Mouse (Mus musculus): ENCODE results near the gene 1110025L11Rik.
"Not testable (repeated sequence)": the region's sequence is repeated elsewhere in the genome, so short reads cannot be mapped to it uniquely, and the experiment has no call there.

The 1110025L11Rik gene

DNA sequence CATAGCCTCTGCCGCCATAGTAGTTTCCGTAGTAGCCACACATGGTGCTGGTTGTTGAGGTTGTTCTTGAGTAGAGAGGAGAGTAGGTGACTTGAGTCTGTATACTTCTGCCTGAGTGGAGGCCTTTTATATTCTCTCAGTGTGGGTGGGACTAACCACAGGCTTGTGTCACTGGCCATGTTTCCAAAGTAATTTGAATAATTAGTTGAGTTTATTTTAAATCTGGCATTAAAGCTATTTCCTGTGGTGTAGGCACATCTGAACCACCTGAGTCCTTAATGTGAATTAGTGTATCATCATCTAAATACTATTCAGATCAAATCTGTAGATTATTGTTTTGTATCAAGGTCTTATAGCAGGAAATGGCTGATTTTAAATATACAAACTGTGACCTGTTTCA, at the start of gene 1110025L11Rik:
1110025L11Rik (minus strand) TSS at position 101 of the 400 bp plus-strand sequence.
- not testable (repeated sequence) for DNase-seq

- peak; percentile 38 for DNase-seq
Measured at GRCm38 (mm10) chr16:89071041-89071440, 7.2 kb upstream of the 1110025L11Rik start.

GRCm38 (mm10) chr16:89047783-89048182, 16.0 kb downstream of the 1110025L11Rik start, which contains the start of gene Krtap6-5:
Gene Krtap6-5, minus strand, starts transcription at chr16:89047883.
- no peak for DNase-seq

DNA sequence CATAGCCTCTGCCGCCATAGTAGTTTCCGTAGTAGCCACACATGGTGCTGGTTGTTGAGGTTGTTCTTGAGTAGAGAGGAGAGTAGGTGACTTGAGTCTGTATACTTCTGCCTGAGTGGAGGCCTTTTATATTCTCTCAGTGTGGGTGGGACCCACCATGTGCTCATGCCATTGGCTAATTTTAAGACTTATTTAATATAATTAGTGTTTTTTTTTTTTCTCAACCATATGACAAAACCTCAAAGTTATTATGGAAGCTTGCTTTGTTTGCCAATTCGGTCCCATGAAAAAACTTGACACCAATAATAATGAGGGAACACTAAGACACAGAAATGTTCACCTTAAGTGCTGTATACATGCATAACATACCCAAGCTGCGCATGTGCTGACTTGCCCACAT, 22.4 kb downstream of the 1110025L11Rik start, which contains the start of gene Gm10228:
Gm10228 (minus strand) TSS at position 101 of the 400 bp plus-strand sequence.
- not testable (repeated sequence) for DNase-seq

GRCm38 (mm10) chr16:89031399-89031798, 32.4 kb downstream of the 1110025L11Rik start, which contains the start of gene Krtap6-1:
Gene Krtap6-1, plus strand, starts transcription at chr16:89031699.
- not testable (repeated sequence) for DNase-seq

DNA sequence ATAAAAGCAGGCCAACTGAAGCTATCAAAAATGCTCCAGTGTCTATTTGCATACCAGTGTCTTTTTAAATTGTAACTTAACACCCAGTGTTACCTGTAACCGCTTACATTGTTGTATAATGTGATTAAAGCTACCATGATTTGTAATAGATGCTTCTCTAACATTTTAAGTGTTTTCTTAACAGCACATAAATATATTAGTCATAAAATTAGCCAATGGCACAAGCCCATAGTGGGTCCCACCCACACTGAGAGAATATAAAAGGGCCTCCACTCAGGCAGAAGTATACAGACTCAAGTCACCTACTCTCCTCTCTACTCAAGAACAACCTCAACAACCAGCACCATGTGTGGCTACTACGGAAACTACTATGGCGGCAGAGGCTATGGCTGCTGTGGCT, 48.8 kb downstream of the 1110025L11Rik start, which contains the start of gene Gm10229:
Gm10229 (plus strand) TSS at position 301 of the 400 bp plus-strand sequence.
- not testable (repeated sequence) for DNase-seq

DNA sequence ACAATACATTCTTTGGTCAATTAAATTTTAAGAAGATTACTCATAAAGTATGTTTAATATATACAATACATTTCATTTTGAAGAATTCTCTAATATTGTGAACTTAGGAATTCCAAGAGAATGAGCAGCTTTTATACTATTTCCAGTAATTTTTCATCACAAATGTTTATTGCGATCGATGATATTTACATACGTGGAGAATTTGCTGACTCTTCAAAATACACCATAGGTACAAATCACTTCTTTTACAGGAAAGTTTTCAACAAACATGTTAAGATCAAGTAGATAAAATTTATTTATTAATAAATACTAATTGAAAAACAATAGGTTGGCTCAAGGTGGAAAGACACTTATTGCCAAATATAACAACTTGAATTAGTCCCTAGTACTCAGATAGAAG, 49.8 kb downstream of the 1110025L11Rik start:
- DNase-seq: no peak

All from kidney, postnatal 10 days (tissue).